Mouse (Mus musculus) liver, postnatal 0 days (tissue): ENCODE results near the gene Dennd1c.

Source experiments
- CTCF ChIP-seq: sonication (generic); IDR thresholded peaks from 2 replicates; pipeline ENCODE4 v1.5.1; 2016; ENCODE audit warnings: antibody characterized with exemption, low read depth
- EP300 ChIP-seq: IDR thresholded peaks from 2 replicates; pipeline ENCODE4 v1.6.1; 2016; ENCODE audit warnings: antibody characterized with exemption, low read depth, mild to moderate bottlenecking

DNA sequence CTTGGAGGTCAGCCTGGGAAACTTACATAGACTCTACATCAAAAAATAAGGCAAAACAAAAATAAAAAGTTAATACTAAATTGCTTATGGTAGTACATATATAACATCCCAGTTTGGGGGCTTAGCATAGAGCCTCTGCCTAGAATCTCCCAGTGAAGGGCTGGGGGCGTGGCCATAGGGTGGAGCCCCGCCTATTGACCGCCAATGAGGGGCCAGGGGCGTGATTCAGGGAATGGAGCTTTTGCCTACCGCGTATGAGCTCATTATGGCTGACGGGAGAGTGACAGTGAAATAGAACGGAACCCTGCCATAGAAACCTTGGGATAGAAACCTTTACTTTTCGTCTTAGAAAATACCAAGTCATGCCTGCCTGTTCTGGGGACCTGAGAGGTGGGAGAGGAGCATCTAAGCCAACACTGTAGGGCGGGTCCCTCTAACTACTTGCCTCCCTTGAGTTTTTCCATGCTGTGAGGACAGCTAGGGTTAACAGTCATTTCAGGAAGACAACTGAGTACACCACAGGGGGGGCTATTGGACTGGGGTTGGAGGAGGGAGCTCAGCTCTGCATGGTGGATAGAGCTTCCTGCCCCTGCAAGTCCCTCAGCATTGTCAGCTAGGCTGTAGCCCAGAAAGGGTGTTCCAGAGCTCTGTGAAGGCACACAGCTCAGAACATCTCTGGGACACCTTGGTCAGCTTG, 21.5 kb upstream of the Dennd1c start:
- no peak for TF ChIP-seq EP300
- peak; percentile 19 for TF ChIP-seq CTCF
